Mouse (Mus musculus): Measurements from ENCODE around the gene Fcrlb. TPM values are rescaled to one million over a fixed set of nuclear protein-coding genes. Genes with fewer than 3 reads are reported as not detected.

Gene Fcrlb
- polyA plus RNA-seq, 1 experiment from 2014 or later = 0.27 TPM

Other genes starting within 250 kb of the Fcrlb start
- gene Atf6, start 45.2 kb downstream of the Fcrlb start, polyA plus RNA-seq (2015; fragmentation: Nextera tagmentation; extraction: Ambion mirVana) = 8.0 and 8.4 TPM in 2 replicates
- gene Gm26620, start 27.9 kb downstream of the Fcrlb start, polyA plus RNA-seq (2015; fragmentation: Nextera tagmentation; extraction: Ambion mirVana) = 2.1 and 2.4 TPM in 2 replicates
- gene Dusp12, start 27.4 kb downstream of the Fcrlb start, polyA plus RNA-seq (2015; fragmentation: Nextera tagmentation; extraction: Ambion mirVana) = 84.6 and 89.8 TPM in 2 replicates
- 0.10 TPM in 1 of 2 replicates, not detected in the other for gene Fcrla, start 14.6 kb upstream of the Fcrlb start, polyA plus RNA-seq (2015; fragmentation: Nextera tagmentation; extraction: Ambion mirVana)
- gene Fcgr2b, start 63.6 kb upstream of the Fcrlb start, polyA plus RNA-seq (2015; fragmentation: Nextera tagmentation; extraction: Ambion mirVana) = 1.5 and 2.2 TPM in 2 replicates
- 1.4 and 1.8 TPM in 2 replicates for gene Fcgr4, start 106.0 kb upstream of the Fcrlb start, polyA plus RNA-seq (2015; fragmentation: Nextera tagmentation; extraction: Ambion mirVana)
- gene Fcgr3, start 152.0 kb upstream of the Fcrlb start, polyA plus RNA-seq (2015; fragmentation: Nextera tagmentation; extraction: Ambion mirVana) = 15.3 and 15.9 TPM in 2 replicates
- 1.6 and 2.1 TPM in 2 replicates for gene Cfap126, start 201.0 kb upstream of the Fcrlb start, polyA plus RNA-seq (2015; fragmentation: Nextera tagmentation; extraction: Ambion mirVana)
- 457 and 490 TPM in 2 replicates for gene Sdhc, start 237.7 kb upstream of the Fcrlb start, polyA plus RNA-seq (2015; fragmentation: Nextera tagmentation; extraction: Ambion mirVana)
- 1.7 TPM in 2 replicates for gene Mpz, start 237.8 kb upstream of the Fcrlb start, polyA plus RNA-seq (2015; fragmentation: Nextera tagmentation; extraction: Ambion mirVana)